Mouse (Mus musculus) erythroblast, embryonic 14.5 days (primary cell): ENCODE measurements around the gene Myg1.

ENCODE experiments used
- GATA1 ChIP-seq: IDR thresholded peaks from 2 replicates; pipeline ENCODE4 v1.6.1; 2012; ENCODE audit warnings: low read length, inconsistent platforms, mixed read lengths
- TAL1 ChIP-seq: IDR thresholded peaks from 3 replicates; pipeline ENCODE4 v1.6.1; 2012; ENCODE audit warnings: low read length, inconsistent platforms, mixed read lengths

DNA sequence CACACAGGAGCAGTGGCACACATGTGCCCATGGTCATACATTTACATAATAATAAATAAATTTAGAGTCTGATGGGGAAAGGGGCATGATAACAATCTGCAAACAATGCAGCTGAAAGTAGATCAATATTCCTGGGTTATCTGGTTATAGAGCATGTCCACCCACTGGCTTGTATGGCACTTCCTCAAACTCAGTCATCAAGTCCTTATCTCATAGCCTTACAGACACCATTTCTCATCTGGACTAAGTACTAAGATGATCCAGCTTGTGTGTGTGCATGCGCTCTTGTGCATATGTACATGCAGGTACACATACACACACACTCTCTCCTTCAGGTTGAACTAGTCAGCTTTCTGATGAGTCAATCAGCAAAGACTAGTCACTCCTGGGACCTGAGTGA, 33.2 kb downstream of the Myg1 start:
- TF ChIP-seq GATA1 = no peak
- no peak for TF ChIP-seq TAL1
